Mouse (Mus musculus): Measurements from ENCODE around the gene Ccdc57. TPM values are rescaled to one million over a fixed set of nuclear protein-coding genes. Genes with fewer than 3 reads are reported as not detected.
"Not testable (repeated sequence)": the region's sequence is repeated elsewhere in the genome, so short reads cannot be mapped to it uniquely, and the experiment has no call there.

Gene Ccdc57
- polyA plus RNA-seq, 1 experiment: 1.9 TPM

- TF ChIP-seq POLR2A (IDR thresholded peaks at IDR 0.05; ENCODE audit: low read depth, low read length) (no peak), CTCF (IDR thresholded peaks at IDR 0.05; ENCODE audit: borderline replicate concordance, insufficient read depth, low read length) (no peak)
- Histone ChIP-seq H3K27ac (ENCODE audit: insufficient read depth, low read length) (no peak overlapping the region), H3K4me1 (ENCODE audit: control insufficient read depth, insufficient read depth, low read length) (no peaks in the 10 kb centered on the region), H3K4me3 (ENCODE audit: insufficient read depth, low read length) (no peak overlapping the region)
Observed at GRCm38 (mm10) chr11:120844329-120844728, 88.3 kb downstream of the Ccdc57 start.

- Histone ChIP-seq H3K27ac (ENCODE audit: insufficient read depth, low read length) (no peak overlapping the region), H3K4me1 (ENCODE audit: control insufficient read depth, insufficient read depth, low read length) (no peaks in the 10 kb centered on the region), H3K4me3 (ENCODE audit: insufficient read depth, low read length) (no peak overlapping the region)
- no peak for TF ChIP-seq POLR2A (IDR thresholded peaks at IDR 0.05; ENCODE audit: low read depth, low read length)
- TF ChIP-seq CTCF (IDR thresholded peaks at IDR 0.05; ENCODE audit: borderline replicate concordance, insufficient read depth, low read length): no peak
Observed at GRCm38 (mm10) chr11:120833555-120834280, 99.0 kb downstream of the Ccdc57 start.

GRCm38 (mm10) chr11:120832962-120833361, 99.7 kb downstream of the Ccdc57 start:
- H3K4me1 ChIP-seq (ENCODE audit: control insufficient read depth, insufficient read depth, low read length); H3K27ac ChIP-seq (ENCODE audit: insufficient read depth, low read length); H3K4me3 ChIP-seq (ENCODE audit: insufficient read depth, low read length): not testable (repeated sequence)

DNA sequence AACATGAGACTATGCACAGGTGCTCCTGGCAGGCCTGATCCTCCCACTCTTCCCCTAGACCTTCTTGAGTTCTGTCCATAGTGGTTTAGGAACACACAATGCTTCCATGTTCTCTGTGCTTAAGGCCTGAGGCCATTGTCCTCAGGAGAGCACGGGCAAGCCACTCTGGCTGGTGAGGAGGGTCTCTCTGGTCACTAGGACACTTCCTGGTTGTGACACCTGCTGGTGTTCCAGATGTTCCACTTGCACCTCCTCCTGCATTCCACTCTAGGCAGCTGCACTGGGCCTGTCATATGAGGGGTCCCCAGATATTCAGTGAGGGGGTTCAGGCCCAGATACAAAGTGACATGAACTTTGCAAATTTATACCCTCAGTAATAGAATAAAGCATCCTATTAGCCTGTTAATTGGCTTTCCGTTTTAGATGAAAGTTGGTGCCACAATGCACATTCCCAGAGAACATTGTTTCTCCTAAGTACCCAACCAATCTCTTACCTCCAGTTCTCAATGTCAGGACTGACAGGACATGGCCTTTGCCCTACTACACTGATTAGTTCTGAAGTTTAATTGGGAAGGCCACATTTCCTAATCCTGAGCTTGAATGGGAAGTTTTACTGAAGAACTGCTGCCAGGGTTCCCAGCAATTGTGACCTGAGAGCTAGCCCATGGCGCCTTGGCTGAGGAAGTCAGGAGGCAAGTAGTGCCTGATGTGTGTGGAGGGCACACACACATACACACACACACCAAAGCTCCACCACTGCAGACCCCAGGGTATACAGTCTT, 100.8 kb downstream of the Ccdc57 start:
- Histone ChIP-seq H3K4me3 (ENCODE audit: insufficient read depth, low read length) (no peak overlapping the region), H3K27ac (ENCODE audit: insufficient read depth, low read length) (no peak overlapping the region), H3K4me1 (ENCODE audit: control insufficient read depth, insufficient read depth, low read length) (no peaks in the 10 kb centered on the region)
- TF ChIP-seq POLR2A (IDR thresholded peaks at IDR 0.05; ENCODE audit: low read depth, low read length): no peak
- no peak for TF ChIP-seq CTCF (IDR thresholded peaks at IDR 0.05; ENCODE audit: borderline replicate concordance, insufficient read depth, low read length)

GRCm38 (mm10) chr11:120830686-120831085, 102.0 kb downstream of the Ccdc57 start:
- H3K27ac ChIP-seq (ENCODE audit: insufficient read depth, low read length): no peak overlapping the region
- H3K4me1 ChIP-seq (ENCODE audit: control insufficient read depth, insufficient read depth, low read length): peaks cover under 1% of the 10 kb centered on the region; the same call in 1 of the 2 replicates
- H3K4me3 ChIP-seq (ENCODE audit: insufficient read depth, low read length): no peak overlapping the region
- TF ChIP-seq CTCF (IDR thresholded peaks at IDR 0.05; ENCODE audit: borderline replicate concordance, insufficient read depth, low read length): no peak
- TF ChIP-seq POLR2A (IDR thresholded peaks at IDR 0.05; ENCODE audit: low read depth, low read length): no peak

DNA sequence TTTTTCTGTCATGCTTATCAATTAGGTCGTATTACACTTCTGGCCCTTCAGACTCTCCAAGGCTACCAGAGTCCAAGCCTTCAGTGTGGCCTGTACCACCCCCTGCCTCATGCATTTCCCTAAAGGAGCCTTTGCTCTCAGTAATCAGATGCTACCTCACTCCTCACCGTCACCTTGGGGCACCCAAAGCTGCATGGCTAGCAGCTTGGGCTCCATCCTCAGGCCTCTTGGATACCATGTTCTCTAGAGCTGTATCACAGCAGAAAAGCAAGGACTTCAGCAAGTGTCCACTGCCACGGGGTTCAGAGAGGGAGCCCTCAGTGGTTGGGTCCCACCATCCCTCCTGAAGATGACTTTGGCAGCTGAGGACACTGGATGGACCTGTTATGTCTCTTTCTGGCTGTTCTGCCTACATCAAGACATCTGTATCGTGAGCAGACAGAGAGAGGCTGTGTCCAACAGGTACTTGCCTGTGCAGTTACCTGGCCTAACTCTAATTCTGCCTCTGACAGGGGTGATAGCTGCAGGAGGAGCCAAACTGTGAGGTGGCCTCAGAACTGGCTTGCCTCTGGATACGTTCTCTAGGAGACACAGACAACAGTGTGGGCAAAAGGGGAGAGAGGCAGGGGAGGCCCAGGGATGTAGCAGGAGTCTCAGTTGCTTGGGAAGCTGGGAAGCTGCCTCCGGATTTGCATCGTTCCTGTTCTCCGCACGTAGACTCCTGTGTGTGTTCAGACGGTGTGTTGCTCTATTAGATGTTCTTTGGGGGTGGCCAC, 102.7 kb downstream of the Ccdc57 start:
- peaks cover 4% of the 10 kb centered on the region; the same call in 1 of the 2 replicates for H3K4me1 ChIP-seq (ENCODE audit: control insufficient read depth, insufficient read depth, low read length)
- H3K4me3 ChIP-seq (ENCODE audit: insufficient read depth, low read length): no peak overlapping the region
- H3K27ac ChIP-seq (ENCODE audit: insufficient read depth, low read length): no peak overlapping the region
- TF ChIP-seq POLR2A (IDR thresholded peaks at IDR 0.05; ENCODE audit: low read depth, low read length) (no peak), CTCF (IDR thresholded peaks at IDR 0.05; ENCODE audit: borderline replicate concordance, insufficient read depth, low read length) (no peak)

- Histone ChIP-seq H3K4me1 (ENCODE audit: control insufficient read depth, insufficient read depth, low read length) (peaks cover 4% of the 10 kb centered on the region; the same call in 1 of the 2 replicates), H3K27ac (ENCODE audit: insufficient read depth, low read length) (no peak overlapping the region), H3K4me3 (ENCODE audit: insufficient read depth, low read length) (no peak overlapping the region)
- TF ChIP-seq POLR2A (IDR thresholded peaks at IDR 0.05; ENCODE audit: low read depth, low read length) (no peak), CTCF (IDR thresholded peaks at IDR 0.05; ENCODE audit: borderline replicate concordance, insufficient read depth, low read length) (no peak)
Observed at GRCm38 (mm10) chr11:120828416-120828815, 104.3 kb downstream of the Ccdc57 start.

GRCm38 (mm10) chr11:120826016-120826953, 106.4 kb downstream of the Ccdc57 start:
- H3K27ac ChIP-seq (ENCODE audit: insufficient read depth, low read length): no peak overlapping the region
- TF ChIP-seq POLR2A (IDR thresholded peaks at IDR 0.05; ENCODE audit: low read depth, low read length) (no peak), CTCF (IDR thresholded peaks at IDR 0.05; ENCODE audit: borderline replicate concordance, insufficient read depth, low read length) (no peak)
- H3K4me1 ChIP-seq (ENCODE audit: control insufficient read depth, insufficient read depth, low read length): peaks cover 4% of the 10 kb centered on the region; the same call in 1 of the 2 replicates
- no peak overlapping the region for H3K4me3 ChIP-seq (ENCODE audit: insufficient read depth, low read length)

Measured in embryonic fibroblast, embryonic 13.5 days (primary cell).